Mouse (Mus musculus): ENCODE results near the gene Gm10309.

DNA sequence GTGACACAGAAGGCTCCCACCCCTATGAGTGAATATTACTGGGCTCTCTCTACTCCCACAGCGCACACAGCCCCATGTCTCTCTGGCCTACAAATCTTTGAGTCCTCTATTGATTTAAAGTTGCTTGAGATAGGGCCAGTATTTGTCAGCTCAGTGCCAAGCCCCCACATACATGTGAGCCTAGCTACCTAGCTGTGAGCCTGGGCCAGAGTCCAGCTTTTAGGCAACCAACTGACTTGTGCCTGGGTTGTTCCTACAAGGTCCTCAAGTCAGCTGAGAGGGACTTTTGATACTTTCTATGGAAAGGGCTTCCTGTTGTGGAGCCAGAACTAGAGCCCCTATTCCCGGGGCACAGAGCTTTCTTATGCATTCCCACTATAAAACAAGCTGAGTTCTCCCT, 20.0 kb upstream of the Gm10309 start:
- TF ChIP-seq CTCF (IDR thresholded peaks at IDR 0.05; ENCODE audit: low read depth, low read length) (no peak), POLR2A (IDR thresholded peaks at IDR 0.05; ENCODE audit: insufficient read depth, low read length) (no peak)

Data from ES-Bruce4 (cell line).